18 mouse cellular contexts compared by ENCODE assay signal in the genomic region with DNA sequence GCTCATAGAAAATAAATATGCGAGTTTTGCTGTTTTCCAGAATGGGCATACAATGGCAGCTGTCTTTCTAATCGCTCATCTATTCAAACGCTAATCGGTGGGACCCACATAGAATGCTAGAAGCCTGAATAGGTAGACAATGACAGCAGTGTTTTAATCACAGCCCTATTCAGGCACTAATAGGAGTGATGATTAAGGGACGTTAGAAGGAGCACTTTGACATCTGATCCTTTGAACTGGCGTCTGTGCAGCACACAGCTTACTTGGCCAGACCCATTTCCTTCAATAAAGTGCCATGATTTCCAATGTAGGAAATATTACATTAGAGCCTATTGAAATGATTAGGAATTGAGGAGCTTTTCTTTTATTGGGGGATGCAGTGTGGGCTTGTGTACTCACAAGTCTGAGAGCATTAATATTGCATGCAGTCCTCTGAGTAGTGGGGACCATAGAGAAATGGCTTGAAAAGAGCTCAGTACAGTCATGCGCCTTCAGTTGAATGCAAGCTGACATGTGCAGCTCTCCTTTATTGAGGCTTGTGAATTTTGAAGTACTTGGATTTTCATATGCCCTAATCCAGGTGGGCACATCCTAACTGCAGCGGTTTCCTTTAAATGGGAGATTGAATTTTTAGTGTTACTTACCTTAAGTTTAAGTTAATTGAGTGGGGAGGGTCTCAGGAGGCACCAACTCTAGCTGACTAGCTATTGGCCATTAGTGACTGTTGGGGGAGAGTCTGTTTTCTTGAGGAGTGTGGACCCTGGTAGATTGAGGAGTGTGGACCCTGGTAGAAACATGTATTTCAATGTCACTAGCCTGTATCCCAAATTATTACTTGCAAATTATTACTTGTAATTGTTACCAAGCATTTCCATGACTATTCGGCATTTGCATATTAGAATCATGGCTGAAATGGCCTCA.
DNase-seq lines count a peak whose midpoint lies in the region; ATAC-seq lines count a peak whose summit lies in the region.
"Had no signal": no experiment of that assay in that cellular context is flagged by ENCODE, and none has a peak within 500 bp of the region (broad histone marks: within the 10 kb centered on the region; RNA-seq: fewer than 3 reads in every experiment).

No protein-coding gene starts in this region.

- DNase-seq in hindbrain, embryonic 11.5 days (ENCODE audit: low spot score) = peak; percentile 37
- peak; percentile 15 for DNase-seq in R1 (ENCODE audit: low read depth, low spot score)
- DNase-seq in forebrain, embryonic 10.5 days (ENCODE audit: extremely low spot score, low spot score) = no peak
- no peak for DNase-seq in cerebellum, adult 9-11 months
- no peak for DNase-seq in thymus, postnatal 25 days
- DNase-seq: adrenal gland, adult 8-10 months; cerebellum, adult 9-10 months; gastrocnemius, postnatal 25 days; kidney, postnatal 10 days; liver, postnatal 0 days; lung, postnatal 4 days; right cerebral cortex, postnatal 4 days had no signal

- H3K4me3 ChIP-seq in hindbrain, embryonic 11.5 days (ENCODE audit: low read depth, low read length) = no peak overlapping the region
- H3K4me3 ChIP-seq in hindbrain, embryonic 16.5 days (ENCODE audit: low read length) = no peak overlapping the region
- H3K4me3 ChIP-seq in forebrain, embryonic 10.5 days = no peak overlapping the region
- H3K4me3 ChIP-seq in midbrain, embryonic 13.5 days (replicated peaks) = no peak overlapping the region
- H3K4me3 ChIP-seq: embryonic facial prominence, embryonic 13.5 days; limb, embryonic 15.5 days had no signal

- H3K4me1 ChIP-seq in hindbrain, embryonic 11.5 days (replicated peaks; ENCODE audit: control insufficient read depth, insufficient read depth, low read length) = 0 out of 2 replicates have a peak, but pooled peaks cover 4% of the 10 kb centered on the region
- H3K4me1 ChIP-seq in hindbrain, embryonic 16.5 days (ENCODE audit: control insufficient read depth, insufficient read depth, low read depth, low read length) = no peaks in the 10 kb centered on the region
- H3K4me1 ChIP-seq in forebrain, embryonic 10.5 days = peaks cover 25% of the 10 kb centered on the region
- peaks cover 9% of the 10 kb centered on the region for H3K4me1 ChIP-seq in midbrain, embryonic 13.5 days (replicated peaks)
- H3K4me1 ChIP-seq: embryonic facial prominence, embryonic 13.5 days; limb, embryonic 15.5 days had no signal

- no peaks in the 10 kb centered on the region for H3K36me3 ChIP-seq in hindbrain, embryonic 11.5 days (ENCODE audit: control insufficient read depth, insufficient read depth, low read length)
- H3K36me3 ChIP-seq in hindbrain, embryonic 16.5 days (ENCODE audit: control insufficient read depth, insufficient read depth, low read length) = no peaks in the 10 kb centered on the region
- no peaks in the 10 kb centered on the region for H3K36me3 ChIP-seq in forebrain, embryonic 10.5 days (replicated peaks)
- no peaks in the 10 kb centered on the region for H3K36me3 ChIP-seq in midbrain, embryonic 13.5 days
- H3K36me3 ChIP-seq: embryonic facial prominence, embryonic 13.5 days; limb, embryonic 15.5 days had no signal

- ATAC-seq in hindbrain, embryonic 11.5 days (ENCODE audit: low FRiP score) = peak; percentile 87
- ATAC-seq in hindbrain, embryonic 16.5 days = no peak
- peak; percentile 92 for ATAC-seq in midbrain, embryonic 13.5 days
- no peak for ATAC-seq in erythroid progenitor cell, adult 5-6 weeks (replicated peaks; ENCODE audit: low FRiP score, poor library complexity, severe bottlenecking)
- ATAC-seq: intestine, postnatal 0 days; liver, postnatal 0 days had no signal

- H3K9ac ChIP-seq in hindbrain, embryonic 11.5 days (ENCODE audit: low read depth, low read length) = no peak overlapping the region
- no peak overlapping the region for H3K9ac ChIP-seq in hindbrain, embryonic 16.5 days (ENCODE audit: low read depth, low read length)
- no peak overlapping the region for H3K9ac ChIP-seq in midbrain, embryonic 13.5 days (replicated peaks)
- H3K9ac ChIP-seq: embryonic facial prominence, embryonic 13.5 days; limb, embryonic 15.5 days; liver, postnatal 0 days had no signal

- H3K9me3 ChIP-seq in hindbrain, embryonic 11.5 days (ENCODE audit: control insufficient read depth, low read length) = no peaks in the 10 kb centered on the region
- no peaks in the 10 kb centered on the region for H3K9me3 ChIP-seq in hindbrain, embryonic 16.5 days (ENCODE audit: control insufficient read depth, low read length)
- no peaks in the 10 kb centered on the region for H3K9me3 ChIP-seq in forebrain, embryonic 10.5 days
- H3K9me3 ChIP-seq in midbrain, embryonic 13.5 days = no peaks in the 10 kb centered on the region
- H3K9me3 ChIP-seq: embryonic facial prominence, embryonic 13.5 days; limb, embryonic 15.5 days had no signal

- H3K27ac ChIP-seq in hindbrain, embryonic 11.5 days (ENCODE audit: low read depth, low read length) = no peak overlapping the region
- no peak overlapping the region for H3K27ac ChIP-seq in hindbrain, embryonic 16.5 days (ENCODE audit: low read depth, low read length)
- H3K27ac ChIP-seq in forebrain, embryonic 10.5 days = peak overlapping the region; percentile 0; the same call in 1 of the 2 replicates
- H3K27ac ChIP-seq in midbrain, embryonic 13.5 days = peak overlapping the region; percentile 39; the same call in 1 of the 2 replicates
- H3K27ac ChIP-seq: embryonic facial prominence, embryonic 13.5 days; limb, embryonic 15.5 days had no signal

- WGBS in hindbrain, embryonic 11.5 days = 40% methylated on average over 9 of the region's 9 CpGs
- WGBS in hindbrain, embryonic 16.5 days = 35% methylated on average over 9 of the region's 9 CpGs
- WGBS in forebrain, embryonic 10.5 days = 36% methylated on average over 9 of the region's 9 CpGs
- 28% methylated on average over 9 of the region's 9 CpGs for WGBS in midbrain, embryonic 13.5 days

- no peaks in the 10 kb centered on the region for H3K27me3 ChIP-seq in hindbrain, embryonic 11.5 days (ENCODE audit: control insufficient read depth, insufficient read depth, low read length)
- no peaks in the 10 kb centered on the region for H3K27me3 ChIP-seq in hindbrain, embryonic 16.5 days (replicated peaks; ENCODE audit: control insufficient read depth, insufficient read depth, low read length)
- H3K27me3 ChIP-seq in forebrain, embryonic 10.5 days (ENCODE audit: poor library complexity, severe bottlenecking) = no peaks in the 10 kb centered on the region
- H3K27me3 ChIP-seq in midbrain, embryonic 13.5 days = no peaks in the 10 kb centered on the region
- H3K27me3 ChIP-seq: embryonic facial prominence, embryonic 13.5 days; limb, embryonic 15.5 days had no signal

- no peak overlapping the region for H3K4me2 ChIP-seq in hindbrain, embryonic 11.5 days (replicated peaks; ENCODE audit: low read depth, low read length)
- no peak overlapping the region for H3K4me2 ChIP-seq in hindbrain, embryonic 16.5 days (ENCODE audit: low read length)
- H3K4me2 ChIP-seq in midbrain, embryonic 13.5 days (replicated peaks) = no peak overlapping the region
- H3K4me2 ChIP-seq: embryonic facial prominence, embryonic 13.5 days; limb, embryonic 15.5 days had no signal

Comparison
In these comparisons a context has a peak if more than half of its experiments do, and no peak if none do; other contexts are left out.
1. ATAC-seq: peak in hindbrain, embryonic 11.5 days (single experiment) and midbrain, embryonic 13.5 days (single experiment); none in hindbrain, embryonic 16.5 days (single experiment) and erythroid progenitor cell, adult 5-6 weeks (single experiment).
2. DNase-seq: peak in hindbrain, embryonic 11.5 days (single experiment) and R1 (single experiment); none in forebrain, embryonic 10.5 days (single experiment), cerebellum, adult 9-11 months (single experiment) and thymus, postnatal 25 days (single experiment).
3. H3K27ac ChIP-seq: peak in forebrain, embryonic 10.5 days (single experiment) and midbrain, embryonic 13.5 days (single experiment); none in hindbrain, embryonic 11.5 days (single experiment) and hindbrain, embryonic 16.5 days (single experiment).